Mouse (Mus musculus): ENCODE results near the gene Slc6a11.

GRCm38 (mm10) chr6:114283278-114283770, 152.3 kb downstream of the Slc6a11 start:
- TF ChIP-seq CTCF (IDR thresholded peaks at IDR 0.05; ENCODE audit: control insufficient read depth, insufficient read depth, insufficient replicate concordance, low read depth, low read length): no peak
- TF ChIP-seq POLR2A (IDR thresholded peaks at IDR 0.05; ENCODE audit: control insufficient read depth, low read depth, low read length): no peak
